Mouse (Mus musculus) neural tube, embryonic 13.5 days (tissue): Measurements from ENCODE around the gene Rnf157. TPM values are rescaled to one million over a fixed set of nuclear protein-coding genes. Genes with fewer than 3 reads are reported as not detected.

Source experiments
- ATAC-seq: fragments of 200-750 bp; cut with Nextera tagmentation; 2 replicates; pipeline ENCODE4 v1.8.0; 2017; ENCODE audit warnings: low read depth, mild to moderate bottlenecking, moderate TSS enrichment, moderate library complexity
- H3K27ac ChIP-seq: fragments of 300-500 bp; sonication (generic); replicated peaks from 2 replicates; pipeline ENCODE4 v1.5.1; 2015; ENCODE audit warnings: moderate library complexity, mild to moderate bottlenecking, inconsistent platforms
- H3K27me3 ChIP-seq: fragments of 300-500 bp; sonication (generic); 2 replicates; pipeline ENCODE4 v1.6.1; 2015; ENCODE audit warnings: mild to moderate bottlenecking, inconsistent platforms
- H3K36me3 ChIP-seq: fragments of 300-500 bp; sonication (generic); 2 replicates; pipeline ENCODE4 v1.6.1; 2015; ENCODE audit warnings: mild to moderate bottlenecking, inconsistent platforms
- H3K4me1 ChIP-seq: fragments of 300-500 bp; sonication (generic); replicated peaks from 2 replicates; pipeline ENCODE4 v1.6.1; 2015; ENCODE audit warnings: inconsistent platforms
- H3K4me2 ChIP-seq: fragments of 300-500 bp; sonication (generic); 2 replicates; pipeline ENCODE4 v1.6.1; 2015; ENCODE audit warnings: inconsistent platforms, mild to moderate bottlenecking, moderate library complexity
- H3K4me3 ChIP-seq: fragments of 300-500 bp; sonication (generic); 2 replicates; pipeline ENCODE4 v1.5.1; 2015; ENCODE audit warnings: mild to moderate bottlenecking, inconsistent platforms
- H3K9ac ChIP-seq: fragments of 300-500 bp; sonication (generic); 2 replicates; pipeline ENCODE4 v1.6.1; 2015; ENCODE audit warnings: moderate library complexity, mild to moderate bottlenecking, inconsistent platforms
- H3K9me3 ChIP-seq: fragments of 300-500 bp; sonication (generic); 2 replicates; pipeline ENCODE4 v1.6.1; 2016; ENCODE audit warnings: inconsistent platforms
- whole genome bisulfite sequencing: fragments of 180-500 bp; shearing (Covaris S2); methylation state at CpG from one replicate; pipeline ENCODE4 v1.1.7; 2015; 5-methylcytosine and 5-hydroxymethylcytosine counted together
- polyA plus RNA-seq: library from polyadenylated mRNA; unstranded; fragments of >200 nt; fragmentation: Nextera tagmentation; extraction: Ambion mirVana; gene quantifications from 2 replicates; pipeline ENCODE4 v1.2.1, GENCODE M21; 2015

Rnf157 gene
- polyA plus RNA-seq, 1 experiment from 2014 or later: 72.0 TPM

GRCm38 (mm10) chr11:116297017-116297416 is 115.8 kb downstream of the Rnf157 start:
- no peak for ATAC-seq
- Histone ChIP-seq H3K4me3 (no peak overlapping the region), H3K27ac (no peak overlapping the region), H3K9ac (no peak overlapping the region), H3K4me2 (no peak overlapping the region), H3K9me3 (no peaks in the 10 kb centered on the region), H3K4me1 (no peaks in the 10 kb centered on the region), H3K27me3 (no peaks in the 10 kb centered on the region), H3K36me3 (peaks cover 94% of the 10 kb centered on the region)
- WGBS: 80% methylated on average over 3 of the region's 3 CpGs

GRCm38 (mm10) chr11:116296191-116296734 is 116.6 kb downstream of the Rnf157 start:
- no peak for ATAC-seq
- Histone ChIP-seq H3K4me2 (no peak overlapping the region), H3K27ac (no peak overlapping the region), H3K27me3 (no peaks in the 10 kb centered on the region), H3K4me1 (no peaks in the 10 kb centered on the region), H3K9ac (no peak overlapping the region), H3K4me3 (no peak overlapping the region), H3K9me3 (no peaks in the 10 kb centered on the region), H3K36me3 (peaks cover 94% of the 10 kb centered on the region)
- WGBS: 89% methylated on average over 8 of the region's 8 CpGs

GRCm38 (mm10) chr11:116294319-116294718 is 118.5 kb downstream of the Rnf157 start:
- peak; percentile 45; the same call in 1 of the 2 replicates for ATAC-seq
- Histone ChIP-seq H3K4me2 (no peak overlapping the region), H3K9ac (no peak overlapping the region), H3K4me3 (no peak overlapping the region), H3K4me1 (no peaks in the 10 kb centered on the region), H3K36me3 (peaks cover 93% of the 10 kb centered on the region), H3K9me3 (no peaks in the 10 kb centered on the region), H3K27ac (no peak overlapping the region), H3K27me3 (no peaks in the 10 kb centered on the region)
- WGBS: 35% methylated on average over 5 of the region's 5 CpGs

- Histone ChIP-seq H3K9ac (no peak overlapping the region), H3K9me3 (no peaks in the 10 kb centered on the region), H3K4me2 (no peak overlapping the region), H3K27ac (no peak overlapping the region), H3K4me1 (no peaks in the 10 kb centered on the region), H3K36me3 (peaks cover 93% of the 10 kb centered on the region), H3K4me3 (no peak overlapping the region), H3K27me3 (no peaks in the 10 kb centered on the region)
- ATAC-seq: no peak
- 90% methylated on average over 12 of the region's 12 CpGs for WGBS
Measured at GRCm38 (mm10) chr11:116293538-116294137, 119.2 kb downstream of the Rnf157 start.

- H3K4me3 ChIP-seq: no peak overlapping the region
- no peak overlapping the region for H3K27ac ChIP-seq
- no peaks in the 10 kb centered on the region for H3K9me3 ChIP-seq
- no peak overlapping the region for H3K9ac ChIP-seq
- H3K4me2 ChIP-seq: no peak overlapping the region
- no peaks in the 10 kb centered on the region for H3K4me1 ChIP-seq
- ATAC-seq: no peak
- peaks cover 96% of the 10 kb centered on the region for H3K36me3 ChIP-seq
- WGBS: 92% methylated on average over 13 of the region's 13 CpGs
- no peaks in the 10 kb centered on the region for H3K27me3 ChIP-seq
Measured at GRCm38 (mm10) chr11:116292401-116292800, 120.4 kb downstream of the Rnf157 start.

- H3K27me3 ChIP-seq: peaks cover 4% of the 10 kb centered on the region
Measured at GRCm38 (mm10) chr11:116290556-116290955, 122.3 kb downstream of the Rnf157 start.

GRCm38 (mm10) chr11:116287351-116287750 is 125.5 kb downstream of the Rnf157 start:
- Histone ChIP-seq H3K4me2 (no peak overlapping the region), H3K27ac (peak overlapping the region; percentile 38; the same call in 1 of the 2 replicates), H3K4me1 (peaks cover 14% of the 10 kb centered on the region), H3K27me3 (peaks cover 36% of the 10 kb centered on the region), H3K9me3 (no peaks in the 10 kb centered on the region), H3K4me3 (no peak overlapping the region), H3K36me3 (peaks cover 52% of the 10 kb centered on the region), H3K9ac (no peak overlapping the region)
- 79% methylated on average over 5 of the region's 5 CpGs for WGBS
- ATAC-seq: no peak

More at GRCm38 (mm10) chr11:116290556-116290955, 122.3 kb downstream of the Rnf157 start:
- Histone ChIP-seq H3K27ac (no peak overlapping the region), H3K4me2 (no peak overlapping the region), H3K9ac (no peak overlapping the region), H3K4me1 (0 out of 2 replicates have a peak, but pooled peaks cover 5% of the 10 kb centered on the region), H3K9me3 (no peaks in the 10 kb centered on the region), H3K36me3 (peaks cover 80% of the 10 kb centered on the region), H3K4me3 (no peak overlapping the region)
- no peak for ATAC-seq
- 84% methylated on average over 8 of the region's 8 CpGs for WGBS

Other genes starting within 250 kb of the Rnf157 start
- 52.5 and 58.5 TPM in 2 replicates for gene Fbf1, start 244.9 kb downstream of the Rnf157 start, polyA plus RNA-seq
- gene Ten1, start 214.2 kb downstream of the Rnf157 start, polyA plus RNA-seq: 75.2 and 83.0 TPM in 2 replicates
- gene Acox1, start 214.0 kb downstream of the Rnf157 start, polyA plus RNA-seq: 53.5 and 55.9 TPM in 2 replicates
- gene Evpl, start 175.0 kb downstream of the Rnf157 start, polyA plus RNA-seq: 0.59 and 0.73 TPM in 2 replicates
- gene Srp68, start 138.8 kb downstream of the Rnf157 start, polyA plus RNA-seq: 64.0 and 64.4 TPM in 2 replicates
- 1.1 and 1.2 TPM in 2 replicates for gene Galr2, start 132.1 kb downstream of the Rnf157 start, polyA plus RNA-seq
- gene Exoc7, start 105.8 kb downstream of the Rnf157 start, polyA plus RNA-seq: 81.5 and 88.7 TPM in 2 replicates
- 7.8 and 8.1 TPM in 2 replicates for gene Foxj1, start 77.6 kb downstream of the Rnf157 start, polyA plus RNA-seq
- 40.7 and 55.0 TPM in 2 replicates for gene Ubald2, start 21.1 kb upstream of the Rnf157 start, polyA plus RNA-seq
- not detected in 2 replicates for gene Qrich2, start 53.2 kb upstream of the Rnf157 start, polyA plus RNA-seq
- 177 and 178 TPM in 2 replicates for gene Prpsap1, start 81.2 kb upstream of the Rnf157 start, polyA plus RNA-seq
- gene Sphk1, start 117.9 kb upstream of the Rnf157 start, polyA plus RNA-seq: 3.7 and 6.1 TPM in 2 replicates
- gene Ube2o, start 168.4 kb upstream of the Rnf157 start, polyA plus RNA-seq: 20.1 and 24.6 TPM in 2 replicates
- 0.18 TPM in 1 of 2 replicates, not detected in the other for gene Aanat, start 173.4 kb upstream of the Rnf157 start, polyA plus RNA-seq
- gene Rhbdf2, start 214.0 kb upstream of the Rnf157 start, polyA plus RNA-seq: 3.7 TPM in 2 replicates
- gene Prcd, start 240.5 kb upstream of the Rnf157 start, polyA plus RNA-seq: 1.9 and 2.3 TPM in 2 replicates
- gene Cygb, start 241.3 kb upstream of the Rnf157 start, polyA plus RNA-seq: 16.1 and 17.2 TPM in 2 replicates